Mouse (Mus musculus) activated CD4-positive, CD25-positive, alpha-beta regulatory T cell, adult 9 weeks (primary cell): ENCODE data around the gene Olfr504. TPM values are rescaled to one million over a fixed set of nuclear protein-coding genes. Genes with fewer than 3 reads are reported as not detected.

ENCODE experiments used
- polyA plus RNA-seq: library from polyadenylated mRNA; unstranded; fragments of 100-300 nt; shearing (Covaris generic); gene quantifications from one replicate; pipeline ENCODE4 v1.2.1, GENCODE M21; 2017

The Olfr504 gene
- not detected for polyA plus RNA-seq

GRCm38 (mm10) chr7:108565693-108566092 lies at the start of gene Olfr504:
TSS of gene Olfr504 (minus strand) at chr7:108565793.

GRCm38 (mm10) chr7:108610487-108610886 lies 44.9 kb upstream of the Olfr504 start, which contains the start of gene Olfr506:
TSS of gene Olfr506 (plus strand) at chr7:108610787.

GRCm38 (mm10) chr7:108544227-108544626 lies 21.4 kb downstream of the Olfr504 start, which contains the start of gene Olfr503:
TSS of gene Olfr503 (plus strand) at chr7:108544527.

GRCm38 (mm10) chr7:108524965-108525364 lies 40.6 kb downstream of the Olfr504 start, which contains the start of gene Olfr502:
TSS of gene Olfr502 (minus strand) at chr7:108525065.

Other genes with a start within 250 kb of the Olfr504 start
- not detected for gene Olfr492, start 242.1 kb downstream of the Olfr504 start, polyA plus RNA-seq
- gene Olfr493, start 218.8 kb downstream of the Olfr504 start, polyA plus RNA-seq: not detected
- not detected for gene Olfr494, start 200.5 kb downstream of the Olfr504 start, polyA plus RNA-seq
- not detected for gene Olfr495, start 172.6 kb downstream of the Olfr504 start, polyA plus RNA-seq
- gene Olfr497, start 145.4 kb downstream of the Olfr504 start, polyA plus RNA-seq: not detected
- gene Olfr498, start 100.5 kb downstream of the Olfr504 start, polyA plus RNA-seq: not detected
- gene Olfr502, start 40.7 kb downstream of the Olfr504 start, polyA plus RNA-seq: not detected
- gene Olfr503, start 21.3 kb downstream of the Olfr504 start, polyA plus RNA-seq: not detected
- not detected for gene Olfr506, start 45.0 kb upstream of the Olfr504 start, polyA plus RNA-seq
- gene Olfr507, start 56.0 kb upstream of the Olfr504 start, polyA plus RNA-seq: not detected
- gene Olfr508, start 64.2 kb upstream of the Olfr504 start, polyA plus RNA-seq: 0.22 TPM
- gene Olfr509, start 86.1 kb upstream of the Olfr504 start, polyA plus RNA-seq: not detected
- not detected for gene Olfr510, start 100.6 kb upstream of the Olfr504 start, polyA plus RNA-seq
- not detected for gene Olfr512, start 147.5 kb upstream of the Olfr504 start, polyA plus RNA-seq
- gene Olfr513, start 185.2 kb upstream of the Olfr504 start, polyA plus RNA-seq: not detected